10 mouse cellular contexts compared by ENCODE assay signal in the genomic region with DNA sequence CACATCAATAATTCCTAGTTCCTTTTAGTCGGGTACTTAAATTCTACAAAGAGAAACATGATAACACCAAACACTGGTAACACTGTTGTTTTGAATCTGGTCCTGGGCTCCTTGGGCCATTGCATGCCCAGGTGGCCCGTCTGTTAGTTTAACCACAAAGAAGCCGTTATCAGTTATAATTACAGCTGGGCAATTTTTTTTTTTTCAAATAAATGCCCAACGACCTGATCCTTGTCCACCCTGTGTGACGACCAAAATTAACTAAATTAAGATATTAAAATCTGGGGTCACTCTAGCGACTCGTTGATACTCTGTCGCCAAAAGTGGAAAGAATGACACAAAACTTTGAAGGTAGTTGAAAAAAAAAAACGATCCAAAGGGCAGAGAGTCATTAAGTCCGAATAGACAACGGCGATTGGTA. TPM values are rescaled to one million over a fixed set of nuclear protein-coding genes. Genes with fewer than 3 reads are reported as not detected.
A peak's percentile ranks its signal among the peaks of the same experiment; 100 is the strongest.
DNase-seq lines count a peak whose midpoint lies in the region; ATAC-seq and TF ChIP-seq lines count a peak whose summit lies in the region.
"Had no signal": no experiment of that assay in that cellular context is flagged by ENCODE, and none has a peak within 500 bp of the region (broad histone marks: within the 10 kb centered on the region; RNA-seq: fewer than 3 reads in every experiment).

No protein-coding gene starts in this region.

- dilution Hi-C loops in CH12.LX (cut with MboI; ENCODE audit: extremely low pct_ligation_motif_present, extremely low pct_unique_long_range_greater_than_20kb, low sequenced_read_pairs): no loop called here

- H3K9me3 ChIP-seq in CH12.LX (replicated peaks; ENCODE audit: low read length): peaks cover 7% of the 10 kb centered on the region
- no peaks in the 10 kb centered on the region for H3K9me3 ChIP-seq in heart, postnatal 0 days (replicated peaks; ENCODE audit: control insufficient read depth, low read length)
- no peaks in the 10 kb centered on the region for H3K9me3 ChIP-seq in liver, embryonic 15.5 days (replicated peaks)

- no peak for ATAC-seq in heart, postnatal 0 days (ENCODE audit: insufficient read depth, low read depth)
- no peak for ATAC-seq in liver, embryonic 15.5 days (ENCODE audit: insufficient read depth)

- H3K36me3 ChIP-seq in CH12.LX (replicated peaks in 1 of 2; ENCODE audit: control insufficient read depth in 1 of 2, insufficient read depth in 1 of 2, low read length in 1 of 2): peaks cover 0 to 11% of the 10 kb centered on the region in 2 experiments
- H3K36me3 ChIP-seq in heart, postnatal 0 days (replicated peaks; ENCODE audit: control insufficient read depth, insufficient read depth, low read length): 0 out of 2 replicates have a peak, but pooled peaks cover 4% of the 10 kb centered on the region
- no peaks in the 10 kb centered on the region for H3K36me3 ChIP-seq in liver, embryonic 15.5 days (replicated peaks)

- H3K27ac ChIP-seq in CH12.LX (ENCODE audit: insufficient read depth, low read depth): no peak overlapping the region
- no peak overlapping the region for H3K27ac ChIP-seq in heart, postnatal 0 days (ENCODE audit: low read depth)
- H3K27ac ChIP-seq in liver, embryonic 15.5 days (replicated peaks): peak overlapping the region; percentile 91

- peak overlapping the region; percentile 42 to 74 (median 73) for H3K4me3 ChIP-seq in CH12.LX (replicated peaks in 1 of 3; ENCODE audit: low read depth in 2 of 3, low read length in 2 of 3, poor library complexity in 1 of 3)
- peak overlapping the region; percentile 46; the same call in 1 of the 2 replicates for H3K4me3 ChIP-seq in heart, postnatal 0 days (ENCODE audit: low read depth, low read length)
- peak overlapping the region; percentile 76 for H3K4me3 ChIP-seq in liver, embryonic 15.5 days (replicated peaks)

- TF ChIP-seq RAD21 in CH12.LX (IDR thresholded peaks at IDR 0.05; ENCODE audit: low read depth, low read length): no peak

- peak overlapping the region; percentile 74 for H3K4me2 ChIP-seq in CH12.LX (ENCODE audit: insufficient read depth, low read depth, poor library complexity, severe bottlenecking)
- H3K4me2 ChIP-seq in heart, postnatal 0 days (ENCODE audit: low read depth, low read length): peak overlapping the region; percentile 74
- peak overlapping the region; percentile 100 for H3K4me2 ChIP-seq in liver, embryonic 15.5 days

- no peak for TF ChIP-seq CTCF in CH12.LX (conservative IDR thresholded peaks at IDR 0.05 in 1 of 2, IDR thresholded peaks at IDR 0.05 in 1 of 2; ENCODE audit: low read depth in 2 of 2, low read length in 2 of 2)
- TF ChIP-seq CTCF in heart, postnatal 0 days (IDR thresholded peaks at IDR 0.05; ENCODE audit: low read depth): no peak

- intact Hi-C loops in left cerebral cortex, postnatal 36 days (cut with DNase I): loop anchor here (5.0 to 10.0 kb wide), 2 partner anchors 117 to 210 kb away; no protein-coding TSS in a partner anchor

- no peaks in the 10 kb centered on the region for H3K27me3 ChIP-seq in CH12.LX (replicated peaks)
- H3K27me3 ChIP-seq in heart, postnatal 0 days (ENCODE audit: control insufficient read depth, insufficient read depth, low read length): no peaks in the 10 kb centered on the region
- no peaks in the 10 kb centered on the region for H3K27me3 ChIP-seq in liver, embryonic 15.5 days

- in situ Hi-C loops in CH12.LX (cut with MboI; ENCODE audit: low pct_ligation_motif_present, low pct_unique_long_range_greater_than_20kb, low sequenced_read_pairs): loop anchor here (25.0 kb wide), 1 partner anchor 383 kb away; no protein-coding TSS in a partner anchor

- DNase-seq in 3T3-L1 (ENCODE audit: low read depth, low spot score): peak; percentile 6
- no peak for DNase-seq in CH12.LX (ENCODE audit: extremely low read depth)
- DNase-seq in heart, postnatal 0 days (ENCODE audit: low spot score): no peak
- no peak for DNase-seq in layer of hippocampus, postnatal 14 days (ENCODE audit: low spot score in 2 of 2)
- no peak for DNase-seq in left cerebral cortex, postnatal 36 days (ENCODE audit: low spot score in 2 of 2)
- DNase-seq in cerebellum, adult 18-20 months: no peak
- no peak for DNase-seq in embryo, embryonic 10.5 days (ENCODE audit: low spot score)
- DNase-seq: kidney, adult 18-20 months had no signal

- H3K79me2 ChIP-seq in CH12.LX (replicated peaks; ENCODE audit: control insufficient read depth, extremely low read depth, insufficient read depth, poor library complexity, severe bottlenecking): peaks cover 3% of the 10 kb centered on the region

- WGBS in heart, postnatal 0 days: 25% methylated on average over 12 of the region's 12 CpGs
- WGBS in liver, embryonic 15.5 days (ENCODE audit: insufficient replicate concordance): 2% methylated on average over 12 of the region's 12 CpGs

- TF ChIP-seq POLR2A in CH12.LX (IDR thresholded peaks at IDR 0.05; ENCODE audit: low read depth, low read length): no peak

- TF ChIP-seq EP300 in CH12.LX (IDR thresholded peaks at IDR 0.05; ENCODE audit: low read length): no peak
- TF ChIP-seq EP300 in heart, postnatal 0 days (IDR thresholded peaks at IDR 0.05; ENCODE audit: low read depth): no peak

- H3K9ac ChIP-seq in CH12.LX (ENCODE audit: insufficient read depth, low read depth): peak overlapping the region; percentile 86
- no peak overlapping the region for H3K9ac ChIP-seq in heart, postnatal 0 days (replicated peaks; ENCODE audit: low read depth, low read length)
- H3K9ac ChIP-seq in liver, embryonic 15.5 days: peak overlapping the region; percentile 91

- H3K4me1 ChIP-seq in CH12.LX (ENCODE audit: control insufficient read depth in 1 of 2, insufficient read depth in 2 of 2): peaks cover 4 to 43% of the 10 kb centered on the region in 2 experiments; a peak in 3 of 4 replicates
- no peaks in the 10 kb centered on the region for H3K4me1 ChIP-seq in heart, postnatal 0 days (ENCODE audit: control insufficient read depth, insufficient read depth)
- H3K4me1 ChIP-seq in liver, embryonic 15.5 days (replicated peaks): peaks cover 22% of the 10 kb centered on the region

TF ChIP-seq in CH12.LX, 34 proteins besides CTCF, POLR2A, EP300 and RAD21:
- TF ChIP-seq ZNF384 (IDR thresholded peaks at IDR 0.05; ENCODE audit: low read depth, low read length): peak; percentile 89
- no peak for TF ChIP-seq KAT2A (IDR thresholded peaks at IDR 0.05; ENCODE audit: insufficient replicate concordance, low read length)
- no peak for TF ChIP-seq NRF1 (IDR thresholded peaks at IDR 0.05; ENCODE audit: low read depth, low read length)
- peak; percentile 58 for TF ChIP-seq JUN (IDR thresholded peaks at IDR 0.05; ENCODE audit: insufficient read depth, low read depth, low read length)
- TF ChIP-seq TBP (conservative IDR thresholded peaks at IDR 0.05; ENCODE audit: low read depth, low read length): 0 out of 2 replicates have a peak, but pooled peaks have one; percentile 7
- no peak for TF ChIP-seq RCOR1 (conservative IDR thresholded peaks at IDR 0.05; ENCODE audit: low read depth, low read length)
- TF ChIP-seq ZMIZ1 (IDR thresholded peaks at IDR 0.05; ENCODE audit: low read depth, low read length): no peak
- TF ChIP-seq CHD1 (IDR thresholded peaks at IDR 0.05; ENCODE audit: low read depth, low read length): no peak

RNA-seq across cellular contexts. Expression of gene Mnd1, which starts 0.9 kb away (rescaled TPM):
- total RNA-seq in CH12.LX (2012; rRNA removed) (13.4 and 14.2 TPM in 2 replicates), CH12.LX (2014; rRNA removed) (23.1 and 24.4 TPM in 2 replicates)
- 19.0 and 24.0 TPM in 2 replicates for polyA plus RNA-seq in CH12.LX (2012; ENCODE audit: insufficient read length, low read depth)
- not detected in 2 replicates for total RNA-seq in heart, postnatal 0 days (2014; rRNA removed; ENCODE audit: low replicate concordance)
- polyA plus RNA-seq in heart, postnatal 0 days (2015; fragmentation: Nextera tagmentation; extraction: Ambion mirVana): 6.6 and 7.5 TPM in 2 replicates
- 4.7 and 6.8 TPM in 2 replicates for polyA plus RNA-seq in liver, embryonic 15.5 days (2015; fragmentation: Nextera tagmentation; extraction: Ambion mirVana)
- 1 to 10 TPM; 2.7 to 2.9 TPM for total RNA-seq in layer of hippocampus, postnatal 14 days (2021)
- 1 to 10 TPM; 1.6 to 2.1 TPM for total RNA-seq in left cerebral cortex, postnatal 36 days (2021)
- polyA plus RNA-seq: small intestine, adult 2 months had no signal

RNA-seq across cellular contexts. Expression of gene Gm6525, which starts 19.2 kb away (rescaled TPM):
- total RNA-seq in CH12.LX (2012; rRNA removed): 0.17 and 0.21 TPM in 2 replicates
- 0.31 and 0.41 TPM in 2 replicates for total RNA-seq in CH12.LX (2014; rRNA removed)
- 0.34 and 0.71 TPM in 2 replicates for polyA plus RNA-seq in CH12.LX (2012; ENCODE audit: insufficient read length, low read depth)
- 0.38 TPM in 1 of 2 replicates, not detected in the other for total RNA-seq in heart, postnatal 0 days (2014; rRNA removed; ENCODE audit: low replicate concordance)
- 0.11 and 0.22 TPM in 2 replicates for polyA plus RNA-seq in heart, postnatal 0 days (2015; fragmentation: Nextera tagmentation; extraction: Ambion mirVana)
- polyA plus RNA-seq in liver, embryonic 15.5 days (2015; fragmentation: Nextera tagmentation; extraction: Ambion mirVana): 0.22 and 0.28 TPM in 2 replicates
- total RNA-seq in layer of hippocampus, postnatal 14 days (2021): not detected
- total RNA-seq in left cerebral cortex, postnatal 36 days (2021): not detected
- polyA plus RNA-seq: small intestine, adult 2 months had no signal
